Mouse (Mus musculus) neural tube, embryonic 12.5 days (tissue): ENCODE measurements around the gene Srsf3. TPM values are rescaled to one million over a fixed set of nuclear protein-coding genes. Genes with fewer than 3 reads are reported as not detected.
"Not testable (repeated sequence)": the region's sequence is repeated elsewhere in the genome, so short reads cannot be mapped to it uniquely, and the experiment has no call there.

ENCODE experiments used
- ATAC-seq: fragments of 200-750 bp; cut with Nextera tagmentation; 2 replicates; pipeline ENCODE4 v1.8.0; 2017; ENCODE audit warnings: low read depth, mild to moderate bottlenecking, moderate TSS enrichment, moderate library complexity; ENCODE audit not compliant: low FRiP score
- H3K27ac ChIP-seq: fragments of 300-500 bp; sonication (generic); 2 replicates; pipeline ENCODE4 v1.5.1; 2016
- H3K27me3 ChIP-seq: fragments of 300-500 bp; sonication (generic); replicated peaks from 2 replicates; pipeline ENCODE4 v1.6.1; 2016; ENCODE audit warnings: mild to moderate bottlenecking
- H3K36me3 ChIP-seq: fragments of 300-500 bp; sonication (generic); 2 replicates; pipeline ENCODE4 v1.6.1; 2016; ENCODE audit warnings: mild to moderate bottlenecking
- H3K4me1 ChIP-seq: fragments of 300-500 bp; sonication (generic); 2 replicates; pipeline ENCODE4 v1.6.1; 2016
- H3K4me2 ChIP-seq: fragments of 300-500 bp; sonication (generic); replicated peaks from 2 replicates; pipeline ENCODE4 v1.6.1; 2016; ENCODE audit warnings: mild to moderate bottlenecking
- H3K4me3 ChIP-seq: fragments of 300-500 bp; sonication (generic); 2 replicates; pipeline ENCODE4 v1.5.1; 2016
- H3K9ac ChIP-seq: fragments of 300-500 bp; sonication (generic); 2 replicates; pipeline ENCODE4 v1.6.1; 2016; ENCODE audit warnings: mild to moderate bottlenecking
- H3K9me3 ChIP-seq: fragments of 300-500 bp; sonication (generic); 2 replicates; pipeline ENCODE4 v1.6.1; 2016; ENCODE audit warnings: mild to moderate bottlenecking
- WGBS: fragments of 180-500 bp; shearing (Covaris S2); methylation state at CpG from one replicate; pipeline ENCODE4 v1.1.7; 2016; 5-methylcytosine and 5-hydroxymethylcytosine counted together
- polyA plus RNA-seq: library from polyadenylated mRNA; unstranded; fragments of >200 nt; fragmentation: Nextera tagmentation; extraction: Ambion mirVana; gene quantifications from 2 replicates; pipeline ENCODE4 v1.2.1, GENCODE M21; 2016

Srsf3 gene
- polyA plus RNA-seq, 1 experiment from 2014 or later: 642 TPM

GRCm38 (mm10) chr17:29060946-29061345 lies 28.5 kb downstream of the Srsf3 start:
- 88% methylated on average over 9 of the region's 9 CpGs for WGBS
- H3K4me1 ChIP-seq: peaks cover 31% of the 10 kb centered on the region
- no peak for ATAC-seq

GRCm38 (mm10) chr17:29062119-29063035 lies 29.9 kb downstream of the Srsf3 start:
- no peak; the same call in 1 of the 2 replicates for ATAC-seq
- H3K27ac ChIP-seq: no peak overlapping the region

More at GRCm38 (mm10) chr17:29060946-29061345, 28.5 kb downstream of the Srsf3 start:
- H3K27ac ChIP-seq: no peak overlapping the region
- H3K4me3 ChIP-seq: no peak overlapping the region
- H3K9ac ChIP-seq: no peak overlapping the region
- no peaks in the 10 kb centered on the region for H3K36me3 ChIP-seq
- H3K27me3 ChIP-seq: no peaks in the 10 kb centered on the region
- no peak overlapping the region for H3K4me2 ChIP-seq
- no peaks in the 10 kb centered on the region for H3K9me3 ChIP-seq

GRCm38 (mm10) chr17:29063121-29063987 lies 30.9 kb downstream of the Srsf3 start:
- WGBS: 62% methylated on average over 8 of the region's 8 CpGs
- H3K9me3 ChIP-seq: no peaks in the 10 kb centered on the region
- H3K27ac ChIP-seq: no peak overlapping the region
- 0 out of 2 replicates have a peak overlapping the region, but pooled peaks have one; percentile 3 for H3K9ac ChIP-seq
- H3K36me3 ChIP-seq: no peaks in the 10 kb centered on the region
- H3K4me2 ChIP-seq: no peak overlapping the region
- no peak overlapping the region for H3K4me3 ChIP-seq
- no peaks in the 10 kb centered on the region for H3K27me3 ChIP-seq
- H3K4me1 ChIP-seq: peaks cover 18% of the 10 kb centered on the region
- no peak for ATAC-seq

More at GRCm38 (mm10) chr17:29062119-29063035, 29.9 kb downstream of the Srsf3 start:
- 60% methylated on average over 13 of the region's 13 CpGs for WGBS
- Histone ChIP-seq H3K9ac (no peak overlapping the region), H3K4me3 (no peak overlapping the region), H3K36me3 (no peaks in the 10 kb centered on the region), H3K27me3 (no peaks in the 10 kb centered on the region), H3K4me2 (peak overlapping the region; percentile 25; the same call in 1 of the 2 replicates), H3K4me1 (peaks cover 18% of the 10 kb centered on the region), H3K9me3 (no peaks in the 10 kb centered on the region)

- WGBS: 66% methylated on average over 2 of the region's 2 CpGs
Measured at GRCm38 (mm10) chr17:29063988-29064285, 31.5 kb downstream of the Srsf3 start.

GRCm38 (mm10) chr17:29065245-29065940 lies 33.0 kb downstream of the Srsf3 start:
- Histone ChIP-seq H3K4me1 (peaks cover 19% of the 10 kb centered on the region), H3K4me3 (no peak overlapping the region), H3K27ac (no peak overlapping the region), H3K27me3 (no peaks in the 10 kb centered on the region), H3K36me3 (no peaks in the 10 kb centered on the region), H3K9ac (no peak overlapping the region), H3K4me2 (no peak overlapping the region), H3K9me3 (no peaks in the 10 kb centered on the region)
- 81% methylated on average over 21 of the region's 21 CpGs for WGBS
- ATAC-seq: no peak

More at GRCm38 (mm10) chr17:29063988-29064285, 31.5 kb downstream of the Srsf3 start:
- Histone ChIP-seq H3K27ac (no peak overlapping the region), H3K36me3 (no peaks in the 10 kb centered on the region), H3K27me3 (no peaks in the 10 kb centered on the region), H3K4me1 (peaks cover 16% of the 10 kb centered on the region), H3K4me3 (no peak overlapping the region), H3K9me3 (no peaks in the 10 kb centered on the region), H3K9ac (no peak overlapping the region), H3K4me2 (no peak overlapping the region)
- no peak for ATAC-seq

- WGBS: 90% methylated on average over 3 of the region's 3 CpGs
- H3K9me3 ChIP-seq: no peaks in the 10 kb centered on the region
- H3K4me2 ChIP-seq: no peak overlapping the region
- H3K4me3 ChIP-seq: no peak overlapping the region
- no peak overlapping the region for H3K27ac ChIP-seq
- no peak overlapping the region for H3K9ac ChIP-seq
- no peak for ATAC-seq
- H3K27me3 ChIP-seq: no peaks in the 10 kb centered on the region
- no peaks in the 10 kb centered on the region for H3K36me3 ChIP-seq
- H3K4me1 ChIP-seq: peaks cover 19% of the 10 kb centered on the region
Measured at GRCm38 (mm10) chr17:29065971-29066370, 33.5 kb downstream of the Srsf3 start.

GRCm38 (mm10) chr17:29067416-29067815 lies 35.0 kb downstream of the Srsf3 start:
- H3K36me3 ChIP-seq, H3K9ac ChIP-seq, H3K9me3 ChIP-seq, H3K4me3 ChIP-seq, H3K27ac ChIP-seq, H3K27me3 ChIP-seq, ATAC-seq, H3K4me2 ChIP-seq: not testable (repeated sequence)
- peaks cover 18% of the 10 kb centered on the region for H3K4me1 ChIP-seq
- 94% methylated on average over 3 of the region's 3 CpGs for WGBS

- H3K4me1 ChIP-seq: peaks cover 18% of the 10 kb centered on the region
- ATAC-seq: no peak
- 51% methylated on average over 5 of the region's 5 CpGs for WGBS
Measured at GRCm38 (mm10) chr17:29067847-29068246, 35.4 kb downstream of the Srsf3 start.

GRCm38 (mm10) chr17:29069063-29069462 lies 36.6 kb downstream of the Srsf3 start:
- H3K9ac ChIP-seq: no peak overlapping the region
- no peaks in the 10 kb centered on the region for H3K36me3 ChIP-seq
- H3K4me1 ChIP-seq: peaks cover 14% of the 10 kb centered on the region
- no peak overlapping the region for H3K4me3 ChIP-seq
- no peak overlapping the region for H3K27ac ChIP-seq
- no peak for ATAC-seq
- H3K27me3 ChIP-seq: no peaks in the 10 kb centered on the region
- 63% methylated on average over 10 of the region's 10 CpGs for WGBS
- H3K9me3 ChIP-seq: no peaks in the 10 kb centered on the region
- H3K4me2 ChIP-seq: no peak overlapping the region

More at GRCm38 (mm10) chr17:29067847-29068246, 35.4 kb downstream of the Srsf3 start:
- no peak overlapping the region for H3K4me3 ChIP-seq
- H3K4me2 ChIP-seq: no peak overlapping the region
- H3K9me3 ChIP-seq: no peaks in the 10 kb centered on the region
- H3K9ac ChIP-seq: no peak overlapping the region
- H3K27ac ChIP-seq: no peak overlapping the region
- no peaks in the 10 kb centered on the region for H3K36me3 ChIP-seq
- no peaks in the 10 kb centered on the region for H3K27me3 ChIP-seq

GRCm38 (mm10) chr17:29071820-29072219 lies 39.4 kb downstream of the Srsf3 start:
- Histone ChIP-seq H3K4me1 (peaks cover 14% of the 10 kb centered on the region), H3K27me3 (no peaks in the 10 kb centered on the region), H3K9ac (no peak overlapping the region), H3K4me3 (no peak overlapping the region), H3K4me2 (no peak overlapping the region), H3K36me3 (no peaks in the 10 kb centered on the region), H3K27ac (no peak overlapping the region), H3K9me3 (no peaks in the 10 kb centered on the region)
- no peak for ATAC-seq
- WGBS: 77% methylated on average over 5 of the region's 5 CpGs

GRCm38 (mm10) chr17:29072701-29073307 lies 40.4 kb downstream of the Srsf3 start:
- no peaks in the 10 kb centered on the region for H3K36me3 ChIP-seq
- WGBS: 10% methylated on average over 11 of the region's 11 CpGs
- H3K4me3 ChIP-seq: no peak overlapping the region
- H3K9me3 ChIP-seq: no peaks in the 10 kb centered on the region
- H3K27ac ChIP-seq: no peak overlapping the region
- peaks cover 15% of the 10 kb centered on the region for H3K4me1 ChIP-seq
- no peak overlapping the region for H3K4me2 ChIP-seq
- H3K27me3 ChIP-seq: no peaks in the 10 kb centered on the region
- no peak overlapping the region for H3K9ac ChIP-seq
- no peak for ATAC-seq
